Mouse (Mus musculus): ENCODE results near the gene Ninj2.

The Ninj2 gene

DNA sequence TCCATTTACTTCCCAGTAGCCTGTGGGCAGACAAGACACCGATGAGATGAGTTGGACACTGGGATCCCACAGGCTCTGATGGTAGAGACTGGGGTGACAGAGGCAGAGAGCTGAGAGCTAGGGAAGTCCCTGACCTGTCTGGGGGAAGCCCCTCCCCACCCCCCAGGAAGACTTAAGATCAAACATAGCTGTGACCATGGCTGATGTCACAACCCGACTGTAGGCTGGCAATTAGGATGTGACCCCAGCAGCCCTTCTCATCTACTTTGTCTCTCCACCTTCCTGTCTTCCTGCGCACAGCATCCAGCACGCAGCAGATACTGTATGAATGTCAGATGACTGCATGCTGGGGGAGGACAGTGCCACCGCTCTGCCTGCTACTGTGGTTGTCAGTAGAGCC, 113.4 kb downstream of the Ninj2 start:
- DNase-seq, result no peak

DNA sequence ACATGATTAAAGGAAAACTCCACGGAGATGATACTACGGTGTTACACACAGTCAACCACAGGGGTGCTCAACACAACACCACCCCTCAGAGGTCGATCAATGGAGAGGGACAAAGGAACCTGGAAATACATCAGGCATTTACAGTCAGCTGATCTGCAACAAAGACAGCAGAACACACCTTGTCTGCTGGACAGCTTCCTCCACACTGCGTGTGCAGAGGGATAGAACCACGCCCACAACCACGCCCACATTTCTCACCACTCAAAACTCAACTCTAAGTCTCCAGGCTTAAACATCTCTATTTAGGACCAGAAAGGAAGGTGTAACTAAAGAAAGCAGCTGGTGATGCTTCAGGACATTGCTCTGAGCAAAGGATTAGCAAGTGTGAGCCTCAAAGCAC, 118.4 kb downstream of the Ninj2 start:
- no peak for DNase-seq

DNA sequence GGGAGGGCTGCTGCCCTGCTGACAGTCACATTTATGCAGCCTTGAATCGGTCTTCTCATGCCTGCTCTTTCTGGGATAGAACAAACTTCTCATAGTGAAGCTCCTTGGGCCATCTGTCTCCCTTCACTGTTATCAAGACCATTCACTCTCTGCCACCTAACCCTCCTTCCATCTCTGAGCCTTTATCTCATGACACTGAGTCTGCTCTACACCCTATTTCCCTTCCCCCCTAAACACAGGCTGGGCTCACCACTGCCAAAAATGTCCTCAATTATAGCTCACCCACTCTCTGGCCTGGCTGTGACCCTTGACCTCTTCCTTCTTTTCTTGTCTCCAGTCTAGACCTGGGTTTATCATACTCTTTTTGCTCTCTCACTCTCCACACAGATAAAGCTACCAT, 123.6 kb downstream of the Ninj2 start:
- DNase-seq, result no peak

DNA sequence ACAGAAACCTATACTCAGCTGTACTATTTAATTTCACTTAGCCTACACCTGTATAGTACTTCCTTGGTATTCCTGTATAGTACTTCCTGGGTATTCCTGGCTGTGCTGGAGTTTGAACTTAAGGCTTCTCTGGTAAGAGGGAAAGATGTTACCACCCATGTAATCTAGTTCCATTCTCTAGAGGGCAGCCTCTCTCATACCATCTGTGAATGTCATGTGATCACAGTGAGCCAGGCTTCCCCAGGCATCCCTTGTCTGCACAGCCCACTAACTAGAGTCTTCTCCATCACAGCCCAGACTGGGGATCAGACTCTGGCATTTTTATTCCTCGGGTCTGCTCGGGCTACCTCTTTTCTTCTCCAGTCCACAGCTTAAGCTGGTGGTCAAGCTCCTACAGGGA, 126.1 kb downstream of the Ninj2 start:
- no peak for DNase-seq

DNA sequence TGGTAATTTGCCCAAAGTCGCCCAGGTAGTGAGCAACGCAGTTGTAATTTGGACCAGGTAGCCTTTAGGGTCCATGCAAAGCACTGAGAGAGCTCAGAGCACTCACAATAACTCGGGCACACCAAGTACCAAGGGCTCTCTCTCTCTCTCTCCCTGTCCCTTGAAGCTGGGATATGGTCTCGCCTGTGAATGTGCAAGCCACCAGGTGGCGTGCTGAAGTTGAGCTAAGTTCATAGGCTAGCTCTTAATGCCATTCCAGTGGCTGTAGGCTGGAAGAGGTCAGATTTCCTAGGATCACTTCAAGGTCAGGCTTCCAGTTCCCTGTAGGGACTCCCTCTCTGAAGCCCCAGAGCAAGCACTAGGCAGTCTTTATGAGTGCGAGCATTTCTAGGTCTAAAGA, 129.5 kb downstream of the Ninj2 start:
- DNase-seq, result peak; percentile 31

DNA sequence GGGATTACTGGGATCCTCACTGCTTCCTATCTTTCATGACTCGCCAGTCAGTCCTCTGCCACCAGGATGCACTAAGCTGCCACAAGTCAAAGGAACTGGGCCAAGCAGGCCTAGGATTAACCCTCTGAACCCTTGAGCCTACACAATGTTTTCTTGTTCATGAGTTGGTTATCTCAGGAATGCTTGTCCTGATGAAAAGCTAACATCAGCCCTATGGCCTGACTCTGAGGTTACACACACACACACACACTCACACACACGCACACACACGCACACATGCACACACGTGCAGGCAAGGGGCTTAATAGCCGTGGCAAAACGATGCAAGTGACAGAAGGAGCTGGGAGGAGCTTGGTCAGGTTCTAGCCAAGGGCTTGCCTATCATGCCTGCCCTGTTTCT, 132.2 kb downstream of the Ninj2 start:
- no peak for DNase-seq

DNA sequence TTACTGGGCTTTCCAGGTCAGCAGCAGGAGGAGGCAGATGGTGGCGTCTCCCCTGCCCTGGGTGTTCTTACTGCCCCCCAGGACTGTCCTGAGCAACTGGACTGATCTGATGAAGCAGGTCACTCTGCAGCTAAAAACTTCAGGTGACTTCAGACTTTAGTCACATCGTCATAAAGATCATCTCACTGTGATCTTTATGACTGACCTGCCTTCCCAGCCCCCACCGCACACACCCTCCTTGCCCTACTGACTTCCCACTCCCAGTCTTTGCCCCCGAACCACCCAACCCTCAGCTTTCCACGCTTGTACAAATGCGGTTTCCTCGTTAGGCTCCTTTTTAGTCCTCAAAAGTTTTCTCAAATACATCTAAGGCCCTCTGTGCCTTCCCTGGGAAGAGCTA, 133.9 kb downstream of the Ninj2 start:
- no peak for DNase-seq

DNA sequence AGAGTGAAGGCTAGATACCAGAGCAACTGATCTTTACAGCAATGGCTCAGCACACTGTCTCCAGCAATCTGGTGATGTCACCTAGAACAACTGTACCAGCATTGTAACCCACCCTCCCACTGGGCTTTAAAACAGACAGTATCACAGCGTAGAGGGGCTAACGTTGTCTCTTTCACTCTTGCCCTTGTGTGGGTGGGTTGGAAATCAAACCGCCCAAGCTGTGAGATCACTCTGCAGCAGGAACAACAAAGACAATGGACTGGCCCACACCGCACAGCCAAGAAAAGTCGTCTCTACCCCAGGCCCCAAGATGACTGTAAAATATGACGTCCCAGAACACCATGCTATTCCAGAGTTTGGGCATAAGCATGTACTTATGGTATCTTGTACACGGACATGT, 136.7 kb downstream of the Ninj2 start:
- no peak for DNase-seq

DNA sequence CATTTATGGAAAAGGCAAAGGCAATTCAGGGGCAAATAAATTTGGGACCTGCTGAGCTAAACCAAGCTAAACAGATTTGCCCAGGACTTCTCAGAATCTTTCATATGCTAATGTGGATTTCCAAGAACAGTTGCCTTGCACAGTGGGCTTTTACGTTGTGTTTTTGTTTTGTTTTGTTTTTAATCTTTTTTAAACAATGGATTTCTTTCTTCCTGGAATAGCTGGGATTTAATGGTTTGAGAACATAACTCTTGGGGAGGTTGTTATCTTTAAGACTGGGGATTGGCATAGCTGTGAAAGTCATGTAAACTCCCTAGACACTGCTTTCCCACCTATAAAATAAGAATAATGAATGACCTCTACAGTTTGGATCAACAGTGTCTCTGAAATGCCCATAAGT, 137.3 kb downstream of the Ninj2 start:
- DNase-seq, result no peak

DNA sequence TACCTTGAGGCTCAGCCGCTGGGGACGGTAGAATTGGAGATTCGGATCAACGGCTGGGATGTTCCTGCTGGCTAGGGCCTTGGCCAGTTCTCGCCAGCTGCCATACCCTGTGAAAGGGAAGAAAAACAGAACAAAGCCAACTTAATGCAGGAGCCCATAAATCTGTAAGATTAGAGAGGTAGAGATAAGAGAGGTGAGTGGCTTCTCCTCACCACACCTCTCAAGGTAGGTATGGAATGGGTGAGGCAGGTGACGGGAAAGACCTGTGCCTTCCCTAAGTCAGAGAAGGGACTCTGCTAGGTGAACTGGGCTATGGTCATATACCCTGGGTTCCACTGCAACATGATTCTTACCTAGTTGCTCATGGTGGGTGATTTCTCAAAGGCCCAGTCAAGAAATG, 139.7 kb downstream of the Ninj2 start:
- DNase-seq, result no peak

DNA sequence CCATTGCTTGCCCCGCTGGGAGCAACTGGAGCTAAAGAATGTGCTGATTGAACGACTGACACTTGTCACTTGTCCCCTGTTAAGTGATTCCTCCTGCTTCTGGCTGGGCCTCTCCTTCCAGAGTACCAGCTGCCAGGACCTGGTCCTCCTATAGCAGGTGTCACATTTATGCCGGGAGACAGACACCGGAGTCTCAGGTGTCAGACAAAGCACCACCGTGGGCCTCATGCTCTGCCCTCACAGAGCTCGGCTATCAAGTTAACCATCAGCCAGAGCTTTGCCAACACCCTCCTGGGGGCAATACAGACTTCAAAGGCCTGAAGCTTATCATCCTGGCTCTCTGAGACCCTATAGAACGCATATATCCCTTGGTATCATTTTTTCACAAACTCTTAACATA, 142.7 kb downstream of the Ninj2 start:
- DNase-seq, result no peak

DNA sequence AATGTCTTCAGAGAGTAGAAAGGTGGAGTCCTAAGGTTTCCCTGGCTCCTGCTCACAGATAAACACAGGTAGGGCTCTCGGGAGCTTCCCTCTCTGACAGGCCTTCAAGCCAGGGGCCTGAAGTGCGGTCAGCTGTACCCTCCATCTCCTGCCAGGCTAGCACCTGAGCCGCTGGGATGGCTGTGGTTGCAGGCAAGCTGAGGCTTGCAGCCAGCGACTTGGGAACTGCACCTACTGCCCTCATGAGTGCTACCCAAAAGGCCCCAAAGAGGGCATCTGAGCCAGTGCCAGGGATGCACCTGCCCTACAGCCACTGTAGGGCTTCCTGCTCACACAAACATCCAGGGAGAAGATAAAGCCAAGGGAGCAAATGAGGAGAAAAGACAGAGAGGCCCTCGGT, 147.3 kb downstream of the Ninj2 start:
- DNase-seq, result peak; percentile 13

DNA sequence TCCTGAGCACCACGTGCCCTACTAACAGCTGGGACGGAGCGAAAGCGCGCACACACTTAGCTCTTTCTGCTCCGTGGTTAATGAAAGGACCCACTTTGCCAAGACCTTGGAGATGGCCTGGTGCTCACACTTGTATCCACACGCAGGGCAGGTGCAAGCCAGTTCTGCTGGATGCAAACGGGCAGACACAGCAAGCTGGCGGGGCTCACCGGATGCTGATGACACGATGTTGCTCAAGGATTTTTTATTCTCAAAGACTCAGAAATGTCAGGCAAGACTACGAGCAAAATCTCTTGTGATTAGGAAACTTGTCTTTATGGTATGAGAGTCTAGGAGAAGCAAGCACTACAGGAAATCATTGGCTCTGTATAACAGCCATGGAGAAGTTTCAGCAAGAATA, 148.3 kb downstream of the Ninj2 start:
- no peak for DNase-seq

DNA sequence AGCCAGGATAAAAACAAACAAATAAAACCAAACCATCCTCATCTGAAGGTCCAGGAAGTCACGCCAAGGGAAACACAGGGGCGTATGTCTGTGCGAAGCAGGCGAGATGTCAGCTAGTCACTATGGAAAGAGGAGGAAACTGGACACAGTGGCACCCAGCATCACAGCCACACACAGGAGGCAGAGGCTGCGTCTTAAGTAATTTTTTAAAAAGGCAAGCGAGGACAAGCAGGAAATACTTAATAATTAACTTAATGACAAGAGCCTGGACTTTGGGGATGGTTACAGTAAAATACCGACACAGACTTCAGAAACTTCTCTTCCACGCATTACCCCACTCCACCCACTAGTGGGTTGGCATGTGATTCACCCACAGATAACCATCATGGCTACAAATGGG, 149.4 kb downstream of the Ninj2 start:
- no peak for DNase-seq

DNA sequence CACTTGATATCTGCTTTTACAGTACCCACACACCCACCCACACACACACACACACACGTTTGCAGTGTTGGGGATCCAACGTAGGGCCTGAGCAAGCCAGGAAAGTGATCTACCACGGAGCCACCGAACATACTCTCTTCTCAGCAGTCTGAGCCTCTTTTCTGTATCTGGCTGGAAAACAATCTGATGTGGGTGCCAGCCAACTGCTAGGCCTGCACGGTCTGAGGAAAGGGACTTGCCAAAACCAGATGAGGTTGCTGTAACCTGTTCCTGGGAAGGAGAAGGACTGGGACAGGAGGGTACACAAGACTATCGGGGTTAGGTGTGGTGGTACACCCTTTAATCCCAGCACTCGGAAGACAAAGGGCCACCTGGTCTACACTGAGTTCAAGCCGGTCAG, 150.1 kb downstream of the Ninj2 start:
- DNase-seq, result no peak

DNA sequence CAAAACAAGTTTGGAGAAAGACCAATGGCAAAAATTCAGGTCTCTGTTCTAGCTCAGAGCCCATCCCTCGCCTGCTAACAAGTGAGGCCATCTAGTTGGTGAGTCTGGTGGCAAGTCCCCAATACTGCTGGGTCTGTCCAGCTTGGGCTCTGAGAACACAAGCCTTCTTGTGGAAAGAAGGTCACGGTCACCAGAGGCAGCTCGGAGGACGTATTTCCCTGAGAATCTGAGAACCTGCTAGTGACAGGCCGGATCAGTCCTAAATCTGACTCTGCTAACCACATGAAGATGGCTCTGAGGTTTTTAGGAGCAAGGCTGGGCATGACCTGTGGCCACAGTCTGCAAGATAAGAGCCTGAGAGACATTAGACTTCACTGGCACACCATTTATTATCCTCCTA, 153.5 kb downstream of the Ninj2 start:
- DNase-seq, result no peak

DNA sequence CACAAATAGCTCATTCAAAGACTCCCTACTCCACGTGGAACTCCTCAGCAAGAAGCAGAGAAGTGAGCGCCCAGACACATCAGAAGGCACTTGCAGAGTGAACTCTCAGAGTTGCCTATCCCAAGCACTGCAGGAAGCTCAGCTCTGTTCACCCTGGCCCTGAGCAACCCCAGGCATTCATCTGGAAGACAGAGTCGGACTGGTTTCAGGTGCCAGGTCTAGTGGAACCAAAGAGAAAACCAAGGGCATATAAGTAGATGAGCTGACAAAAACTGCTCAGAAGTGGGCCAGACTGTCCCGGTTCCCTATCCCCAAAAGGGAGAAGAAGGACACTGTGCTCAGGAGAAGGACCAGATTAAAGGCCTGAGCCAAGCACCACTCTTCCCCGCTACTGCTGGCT, 156.7 kb downstream of the Ninj2 start:
- no peak for DNase-seq
